In the genomic region with DNA sequence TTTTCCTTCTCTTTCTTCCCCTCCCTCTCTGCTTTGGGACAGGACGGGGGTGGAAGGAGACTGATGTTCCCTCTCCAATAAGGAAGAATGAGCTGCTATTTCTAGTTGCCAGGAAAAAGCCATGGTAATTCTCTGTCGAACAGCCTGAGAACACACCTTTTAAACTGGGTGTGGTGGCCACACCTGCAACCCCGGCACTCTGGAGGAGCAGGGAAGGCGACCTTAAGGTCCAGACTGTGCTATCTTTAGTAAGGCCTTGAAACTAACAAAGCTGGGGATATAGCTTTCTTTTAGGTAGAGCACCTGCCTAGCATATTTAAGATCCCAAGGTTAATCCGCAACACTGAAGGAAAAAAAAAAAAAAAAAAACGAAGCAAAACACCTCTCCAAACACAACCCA, we compare ENCODE assay signal across 13 mouse cellular contexts.
DNase-seq lines count a peak whose midpoint lies in the region; ATAC-seq lines count a peak whose summit lies in the region.
"Had no signal": no experiment of that assay in that cellular context is flagged by ENCODE, and none has a peak within 500 bp of the region (broad histone marks: within the 10 kb centered on the region; RNA-seq: fewer than 3 reads in every experiment).

No protein-coding gene starts in this region.

- H3K4me1 ChIP-seq in forebrain, embryonic 15.5 days: peaks cover 11% of the 10 kb centered on the region; the same call in 1 of the 2 replicates
- H3K4me1 ChIP-seq in forebrain, embryonic 10.5 days: peaks cover 17% of the 10 kb centered on the region
- H3K4me1 ChIP-seq in midbrain, embryonic 12.5 days: peaks cover 4% of the 10 kb centered on the region; the same call in 1 of the 2 replicates
- H3K4me1 ChIP-seq in midbrain, embryonic 11.5 days (ENCODE audit: control insufficient read depth, insufficient read depth, low read length): peaks cover 4% of the 10 kb centered on the region; the same call in 1 of the 2 replicates
- H3K4me1 ChIP-seq in intestine, embryonic 15.5 days (replicated peaks): 0 out of 2 replicates have a peak, but pooled peaks cover 3% of the 10 kb centered on the region
- H3K4me1 ChIP-seq in stomach, embryonic 15.5 days: no peaks in the 10 kb centered on the region

- no peaks in the 10 kb centered on the region for H3K9me3 ChIP-seq in forebrain, embryonic 15.5 days
- peaks cover 7% of the 10 kb centered on the region; the same call in 1 of the 2 replicates for H3K9me3 ChIP-seq in forebrain, embryonic 10.5 days
- 0 out of 2 replicates have a peak, but pooled peaks cover 7% of the 10 kb centered on the region for H3K9me3 ChIP-seq in midbrain, embryonic 12.5 days
- no peaks in the 10 kb centered on the region; the same call in 1 of the 2 replicates for H3K9me3 ChIP-seq in midbrain, embryonic 11.5 days (ENCODE audit: control insufficient read depth, low read length)
- no peaks in the 10 kb centered on the region for H3K9me3 ChIP-seq in intestine, embryonic 15.5 days
- H3K9me3 ChIP-seq in stomach, embryonic 15.5 days: no peaks in the 10 kb centered on the region

- ATAC-seq in forebrain, embryonic 15.5 days (replicated peaks): no peak
- ATAC-seq in midbrain, embryonic 12.5 days (ENCODE audit: low FRiP score, low read depth): no peak
- ATAC-seq in midbrain, embryonic 11.5 days (ENCODE audit: low FRiP score): no peak
- ATAC-seq in intestine, embryonic 15.5 days: peak; percentile 94
- ATAC-seq in stomach, embryonic 15.5 days (ENCODE audit: insufficient read depth, low FRiP score, low read depth): peak; percentile 60; the same call in 1 of the 2 replicates

- H3K36me3 ChIP-seq in forebrain, embryonic 15.5 days: no peaks in the 10 kb centered on the region
- H3K36me3 ChIP-seq in forebrain, embryonic 10.5 days (replicated peaks): no peaks in the 10 kb centered on the region
- H3K36me3 ChIP-seq in midbrain, embryonic 12.5 days: no peaks in the 10 kb centered on the region
- no peaks in the 10 kb centered on the region for H3K36me3 ChIP-seq in midbrain, embryonic 11.5 days (ENCODE audit: control insufficient read depth, insufficient read depth, low read length)
- H3K36me3 ChIP-seq in intestine, embryonic 15.5 days: no peaks in the 10 kb centered on the region
- no peaks in the 10 kb centered on the region for H3K36me3 ChIP-seq in stomach, embryonic 15.5 days
- H3K36me3 ChIP-seq: heart, embryonic 12.5 days had no signal

- peak overlapping the region; percentile 19; the same call in 1 of the 2 replicates for H3K4me2 ChIP-seq in forebrain, embryonic 15.5 days (replicated peaks)
- H3K4me2 ChIP-seq in midbrain, embryonic 12.5 days (replicated peaks): peak overlapping the region; percentile 39; the same call in 1 of the 2 replicates
- H3K4me2 ChIP-seq in midbrain, embryonic 11.5 days: no peak overlapping the region
- H3K4me2 ChIP-seq in intestine, embryonic 15.5 days (replicated peaks): peak overlapping the region; percentile 30
- H3K4me2 ChIP-seq in stomach, embryonic 15.5 days: peak overlapping the region; percentile 22; the same call in 1 of the 2 replicates

- no peak overlapping the region for H3K27ac ChIP-seq in forebrain, embryonic 15.5 days (replicated peaks)
- H3K27ac ChIP-seq in forebrain, embryonic 10.5 days: no peak overlapping the region
- no peak overlapping the region for H3K27ac ChIP-seq in midbrain, embryonic 12.5 days (replicated peaks)
- H3K27ac ChIP-seq in midbrain, embryonic 11.5 days (ENCODE audit: low read depth, low read length): no peak overlapping the region
- peak overlapping the region; percentile 18; the same call in 1 of the 2 replicates for H3K27ac ChIP-seq in intestine, embryonic 15.5 days
- H3K27ac ChIP-seq in stomach, embryonic 15.5 days: no peak overlapping the region

- DNase-seq in forebrain, embryonic 10.5 days (ENCODE audit: extremely low spot score, low spot score): no peak
- DNase-seq in midbrain, embryonic 11.5 days (ENCODE audit: low spot score, missing footprints): no peak
- no peak for DNase-seq in cerebellum, postnatal 25 days
- DNase-seq in lung, postnatal 36 days: no peak
- DNase-seq: B cell, adult 2 months; gastrocnemius, postnatal 14 days; kidney, postnatal 10 days; thymus, adult 18-20 months had no signal

- WGBS in forebrain, embryonic 15.5 days: 70% methylated on average over 6 of the region's 6 CpGs
- WGBS in forebrain, embryonic 10.5 days: 78% methylated on average over 6 of the region's 6 CpGs
- 68% methylated on average over 6 of the region's 6 CpGs for WGBS in midbrain, embryonic 12.5 days
- WGBS in midbrain, embryonic 11.5 days: 78% methylated on average over 6 of the region's 6 CpGs
- 51% methylated on average over 6 of the region's 6 CpGs for WGBS in intestine, embryonic 15.5 days
- 55% methylated on average over 6 of the region's 6 CpGs for WGBS in stomach, embryonic 15.5 days

- no peak overlapping the region for H3K9ac ChIP-seq in forebrain, embryonic 15.5 days (replicated peaks)
- H3K9ac ChIP-seq in midbrain, embryonic 12.5 days (replicated peaks): no peak overlapping the region
- no peak overlapping the region for H3K9ac ChIP-seq in midbrain, embryonic 11.5 days (ENCODE audit: low read length)
- no peak overlapping the region for H3K9ac ChIP-seq in intestine, embryonic 15.5 days
- H3K9ac ChIP-seq in stomach, embryonic 15.5 days: no peak overlapping the region
- H3K9ac ChIP-seq: heart, embryonic 12.5 days had no signal

- no peak overlapping the region for H3K4me3 ChIP-seq in forebrain, embryonic 15.5 days
- no peak overlapping the region for H3K4me3 ChIP-seq in forebrain, embryonic 10.5 days
- H3K4me3 ChIP-seq in midbrain, embryonic 12.5 days: no peak overlapping the region
- no peak overlapping the region for H3K4me3 ChIP-seq in midbrain, embryonic 11.5 days (ENCODE audit: low read depth, low read length)
- no peak overlapping the region for H3K4me3 ChIP-seq in intestine, embryonic 15.5 days (replicated peaks)
- no peak overlapping the region for H3K4me3 ChIP-seq in stomach, embryonic 15.5 days (replicated peaks)

- H3K27me3 ChIP-seq in forebrain, embryonic 15.5 days: peaks cover 4% of the 10 kb centered on the region; the same call in 1 of the 2 replicates
- no peaks in the 10 kb centered on the region for H3K27me3 ChIP-seq in forebrain, embryonic 10.5 days (ENCODE audit: poor library complexity, severe bottlenecking)
- peaks cover 15% of the 10 kb centered on the region; the same call in 1 of the 2 replicates for H3K27me3 ChIP-seq in midbrain, embryonic 12.5 days
- no peaks in the 10 kb centered on the region for H3K27me3 ChIP-seq in midbrain, embryonic 11.5 days (ENCODE audit: control insufficient read depth, insufficient read depth, low read length)
- H3K27me3 ChIP-seq in intestine, embryonic 15.5 days (replicated peaks): no peaks in the 10 kb centered on the region
- H3K27me3 ChIP-seq in stomach, embryonic 15.5 days (replicated peaks): no peaks in the 10 kb centered on the region

Comparison
In these comparisons a context has a peak if more than half of its experiments do, and no peak if none do; other contexts are left out.
1. ATAC-seq: peak in intestine, embryonic 15.5 days (single experiment) and stomach, embryonic 15.5 days (single experiment); none in forebrain, embryonic 15.5 days (single experiment), midbrain, embryonic 12.5 days (single experiment) and midbrain, embryonic 11.5 days (single experiment).